Mouse (Mus musculus): ENCODE measurements around the gene Tusc2.

Tusc2 gene

DNA sequence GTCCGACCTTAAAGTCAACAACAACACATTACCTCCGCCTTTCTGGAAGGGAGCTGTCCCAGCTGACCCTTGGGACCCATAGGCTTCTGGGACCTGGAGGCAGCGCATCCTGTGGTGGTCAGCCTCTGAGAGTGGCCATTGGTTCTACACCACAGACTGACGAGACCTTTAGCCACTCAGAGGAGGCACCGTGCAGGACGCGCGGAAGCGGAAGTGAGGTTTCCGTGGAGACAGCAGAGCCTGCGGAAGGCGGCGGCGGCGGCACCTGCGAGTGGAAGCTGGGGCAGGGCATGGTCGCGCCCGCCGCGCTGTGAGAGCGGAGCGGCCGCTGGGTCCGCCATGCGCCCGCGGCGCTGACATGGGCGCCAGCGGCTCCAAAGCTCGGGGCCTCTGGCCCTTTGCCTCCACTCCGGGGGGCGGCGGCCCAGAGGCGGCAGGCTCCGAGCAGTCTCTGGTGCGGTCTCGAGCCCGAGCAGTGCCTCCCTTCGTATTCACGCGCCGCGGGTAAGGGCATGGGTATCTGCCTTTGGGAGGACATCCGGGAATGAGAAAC, at the start of gene Tusc2:
Tusc2 (plus strand) TSS at position 227 of the 553 bp plus-strand sequence.
- in situ Hi-C loops (cut with MseI, MboI): no loop called here

DNA sequence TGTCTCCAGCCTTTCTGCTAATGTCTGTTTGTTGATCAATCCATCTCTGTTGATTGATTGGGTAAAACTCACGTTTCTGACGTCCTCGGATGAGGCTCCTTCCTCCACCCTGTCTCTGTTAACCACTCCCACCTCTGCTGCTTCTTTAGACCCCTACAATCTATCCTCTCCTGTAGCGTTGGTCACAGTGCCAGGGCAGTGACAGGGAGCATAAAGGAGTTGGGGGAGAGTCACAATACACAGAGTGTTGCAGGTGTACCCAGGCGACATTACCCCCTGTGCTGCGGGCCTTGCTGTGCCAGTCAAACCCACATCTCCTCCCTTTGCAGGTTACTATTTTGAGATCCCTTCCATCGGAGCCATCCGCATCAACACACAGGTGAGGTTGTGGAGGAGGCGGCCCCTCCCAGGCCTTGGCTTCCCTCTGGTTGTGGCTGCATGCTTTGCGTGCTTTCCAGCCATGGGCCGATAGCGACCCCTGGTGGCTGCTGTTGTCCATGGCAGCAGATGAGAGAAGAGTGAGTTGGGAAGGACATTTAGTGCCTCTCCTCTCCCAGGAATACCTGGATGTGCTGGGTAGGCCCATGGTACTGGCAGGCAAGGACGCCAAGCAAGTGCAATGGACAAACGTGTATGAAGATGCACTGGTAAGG, 48.6 kb upstream of the Tusc2 start:
- in situ Hi-C loops (cut with MseI, MboI): loop anchor here (5.0 kb wide), 2 partner anchors 147 to 157 kb away; no protein-coding TSS in a partner anchor

DNA sequence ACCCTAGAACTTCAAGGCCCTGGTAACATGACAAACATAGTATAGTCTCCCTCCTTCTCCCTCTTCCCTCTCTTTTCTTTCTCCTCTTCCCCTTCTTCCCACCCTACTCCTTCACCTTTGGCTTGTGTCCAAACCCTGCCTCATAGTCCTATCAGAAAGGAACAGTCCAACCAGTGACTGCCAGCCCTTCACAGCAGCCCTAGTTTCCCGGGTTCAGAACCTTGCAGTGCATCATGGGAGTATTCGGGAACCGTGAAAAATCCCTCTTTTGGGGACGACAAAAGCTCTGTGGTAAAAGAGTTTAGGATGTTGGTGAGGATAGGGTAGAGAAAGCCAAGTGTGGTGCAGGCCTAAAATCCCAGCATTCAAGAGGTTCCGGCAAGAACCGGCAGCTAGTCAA, 42.7 kb upstream of the Tusc2 start:
- in situ Hi-C loops (cut with MseI, MboI): no loop called here

DNA sequence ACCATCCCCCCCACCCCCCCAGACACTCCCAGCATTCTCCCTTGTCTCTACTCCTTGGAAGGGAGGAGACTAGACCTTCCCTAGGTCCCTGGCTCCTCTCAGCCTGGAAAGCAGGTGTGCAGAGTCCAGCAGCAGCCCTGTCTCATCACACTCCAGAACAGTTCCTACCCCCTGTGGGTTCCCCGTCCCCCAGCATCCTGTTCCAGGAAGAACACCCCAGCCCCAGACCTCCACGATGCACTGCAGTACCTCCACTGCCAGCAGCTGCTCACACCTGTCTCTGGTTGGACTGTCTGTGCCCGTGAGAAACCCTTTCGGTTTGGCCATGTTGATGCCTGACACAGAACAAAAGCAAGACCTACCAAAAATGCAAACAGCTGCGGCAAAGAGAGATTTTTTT, 41.9 kb upstream of the Tusc2 start:
- in situ Hi-C loops (cut with MseI, MboI): no loop called here

DNA sequence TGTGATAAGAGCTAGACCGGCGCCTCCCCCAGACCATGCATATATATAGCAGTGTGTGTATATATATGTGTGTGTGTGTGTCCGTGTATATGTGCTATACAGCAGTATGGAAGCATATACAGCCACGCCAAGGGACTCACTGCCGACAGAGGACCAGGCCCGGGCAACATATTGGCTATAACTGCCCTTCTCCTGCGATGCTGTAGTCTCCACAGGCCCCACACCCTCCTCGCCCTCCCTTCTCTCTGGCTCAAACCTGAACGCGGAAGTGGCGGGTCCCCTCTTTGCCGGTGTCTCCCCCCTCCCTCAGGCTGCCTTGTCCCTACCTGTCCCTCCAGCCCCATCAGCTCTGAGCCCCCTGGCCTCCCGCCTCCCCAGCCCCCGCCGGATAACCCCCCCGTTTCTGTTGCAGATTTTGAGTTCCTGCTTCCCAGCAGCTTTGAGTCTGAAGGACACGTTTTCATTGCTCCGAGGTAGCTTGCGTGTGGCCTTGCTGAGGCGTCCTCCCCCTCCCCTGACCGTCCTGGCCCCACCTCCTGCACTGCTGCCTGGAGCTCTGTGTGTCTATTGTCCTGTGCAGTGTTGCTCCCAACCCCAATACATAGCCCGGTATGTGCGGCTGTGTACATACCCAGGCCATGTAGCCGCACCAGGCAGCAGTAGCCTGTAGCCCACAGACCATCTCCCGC, 41.2 kb upstream of the Tusc2 start:
- in situ Hi-C loops (cut with MseI, MboI): no loop called here

DNA sequence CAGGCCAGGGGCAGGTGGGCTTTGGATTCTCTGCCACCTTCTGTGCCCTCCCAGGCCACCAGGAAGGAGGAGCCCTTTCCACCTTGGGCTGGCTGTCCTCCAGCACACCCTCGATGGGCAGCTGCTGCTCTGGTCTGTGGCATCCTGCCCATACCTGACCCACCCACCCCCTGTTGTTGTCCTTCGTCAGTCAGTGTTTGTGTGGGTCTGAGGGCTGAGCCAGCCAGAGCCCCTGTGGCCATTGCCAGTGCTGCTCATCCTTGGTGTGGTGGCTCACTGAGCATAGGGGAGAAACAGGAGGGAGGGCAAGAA, 40.7 kb upstream of the Tusc2 start:
- in situ Hi-C loops (cut with MseI, MboI): no loop called here

DNA sequence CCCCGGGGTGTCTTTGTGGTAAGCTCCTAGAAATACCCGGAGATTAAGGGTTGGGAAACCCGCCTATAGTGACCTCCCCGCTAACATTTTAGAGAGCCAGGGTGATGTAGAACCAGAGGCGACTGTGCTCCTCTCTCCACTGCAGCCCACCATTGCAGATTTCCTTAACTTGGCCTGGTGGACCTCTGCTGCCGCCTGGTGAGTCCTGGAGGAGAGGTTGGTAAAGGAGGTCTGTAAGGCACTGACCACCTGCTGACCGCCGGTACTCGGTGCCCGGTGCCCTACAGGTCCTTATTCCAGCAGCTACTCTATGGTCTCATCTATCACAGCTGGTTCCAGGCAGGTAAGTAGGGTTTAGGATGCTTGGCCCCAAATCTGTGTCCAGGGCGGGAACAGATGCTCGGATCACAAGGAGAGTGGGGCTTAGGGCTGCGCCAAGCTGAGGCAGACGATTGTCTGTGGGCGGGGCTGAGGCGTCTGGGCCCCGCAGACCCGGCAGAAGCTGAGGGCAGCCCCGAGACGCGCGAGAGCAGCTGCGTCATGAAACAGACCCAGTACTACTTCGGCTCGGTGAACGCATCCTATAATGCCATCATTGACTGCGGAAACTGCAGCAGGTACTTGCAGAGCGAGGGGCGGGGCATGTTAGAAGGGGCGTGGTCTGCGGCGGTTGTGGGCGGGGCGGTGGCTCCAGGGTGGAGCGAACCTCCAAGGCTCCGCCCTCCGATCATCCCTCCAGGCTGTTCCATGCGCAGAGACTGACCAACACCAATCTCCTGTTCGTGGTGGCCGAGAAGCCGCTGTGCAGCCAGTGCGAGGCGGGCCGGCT, 36.6 kb upstream of the Tusc2 start:
- in situ Hi-C loops (cut with MseI, MboI): no loop called here

DNA sequence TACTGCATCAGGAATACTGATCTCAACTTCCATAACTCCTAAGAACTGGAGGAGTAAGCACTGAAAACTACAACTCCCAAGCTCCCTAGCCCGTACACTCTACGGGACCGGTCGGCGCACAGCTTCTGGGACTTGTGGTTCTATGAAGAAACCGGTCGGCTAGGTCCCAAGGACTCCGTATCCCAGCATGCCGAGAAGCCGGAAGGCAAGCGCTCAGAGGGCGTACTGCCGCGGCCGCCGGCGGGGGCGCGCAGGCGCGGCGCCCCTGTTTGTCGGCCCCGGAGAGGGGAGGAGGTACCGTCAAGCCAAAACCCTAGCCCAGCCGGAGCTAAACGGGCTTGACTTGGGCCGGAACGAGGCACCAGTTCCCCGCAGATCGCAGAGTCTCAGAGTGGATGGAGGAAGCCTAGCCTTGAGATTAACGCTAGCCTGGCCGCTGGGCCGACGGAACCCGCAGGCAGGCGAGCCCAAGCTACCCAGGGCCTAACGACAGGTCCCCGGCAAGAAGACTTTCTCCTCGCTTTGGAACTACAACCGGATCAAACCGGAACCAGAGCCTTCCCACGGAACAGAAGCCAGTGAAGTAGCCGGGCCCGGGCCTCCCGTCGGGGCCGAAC, 29.2 kb upstream of the Tusc2 start, which contains the start of gene Tmem115:
Tmem115 (plus strand) TSS at position 155 of the 617 bp plus-strand sequence.
- in situ Hi-C loops (cut with MseI, MboI): no loop called here

DNA sequence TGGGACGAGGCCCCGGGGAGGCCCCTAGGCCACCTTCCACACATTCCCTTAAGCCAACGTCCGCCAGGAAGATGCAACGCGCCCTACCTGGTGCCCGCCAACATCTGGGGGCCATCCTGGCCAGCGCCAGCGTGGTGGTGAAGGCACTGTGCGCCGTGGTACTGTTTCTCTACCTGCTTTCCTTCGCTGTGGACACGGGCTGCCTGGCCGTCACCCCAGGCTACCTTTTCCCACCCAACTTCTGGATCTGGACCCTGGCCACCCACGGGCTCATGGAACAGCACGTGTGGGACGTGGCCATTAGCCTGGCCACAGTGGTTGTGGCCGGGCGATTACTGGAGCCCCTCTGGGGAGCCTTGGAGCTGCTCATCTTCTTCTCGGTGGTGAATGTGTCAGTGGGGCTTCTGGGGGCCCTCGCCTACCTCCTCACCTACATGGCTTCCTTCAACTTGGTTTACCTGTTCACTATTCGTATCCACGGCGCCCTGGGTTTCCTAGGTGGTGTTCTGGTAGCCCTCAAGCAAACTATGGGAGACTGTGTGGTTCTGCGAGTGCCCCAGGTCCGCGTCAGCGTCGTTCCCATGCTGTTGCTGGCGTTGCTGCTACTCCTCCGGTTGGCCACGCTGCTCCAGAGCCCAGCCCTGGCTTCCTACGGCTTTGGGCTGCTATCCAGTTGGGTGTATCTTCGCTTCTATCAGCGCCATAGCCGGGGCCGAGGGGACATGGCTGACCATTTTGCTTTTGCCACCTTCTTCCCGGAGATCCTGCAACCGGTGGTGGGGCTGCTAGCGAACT, 28.4 kb upstream of the Tusc2 start:
- in situ Hi-C loops (cut with MseI, MboI): no loop called here

DNA sequence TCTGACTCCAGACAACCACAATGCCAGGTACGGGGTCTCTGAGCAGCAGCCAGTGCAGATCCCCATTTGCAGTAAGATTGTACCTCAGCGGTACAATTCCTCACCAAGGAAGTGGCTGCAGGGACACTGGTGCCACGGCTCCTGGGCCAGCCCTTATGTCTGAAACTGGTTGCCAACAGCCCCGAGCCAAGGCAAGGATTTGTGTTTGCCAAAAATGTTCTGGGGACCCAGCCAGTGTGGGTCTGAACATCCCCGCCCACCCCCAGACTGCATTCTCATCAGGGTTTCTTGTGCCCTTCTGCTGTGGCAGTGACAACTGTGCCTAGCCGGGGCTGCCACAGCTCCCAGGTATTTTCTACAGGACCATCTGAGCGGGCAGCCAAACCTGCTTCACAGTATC, 24.8 kb upstream of the Tusc2 start:
- in situ Hi-C loops (cut with MseI, MboI): no loop called here

DNA sequence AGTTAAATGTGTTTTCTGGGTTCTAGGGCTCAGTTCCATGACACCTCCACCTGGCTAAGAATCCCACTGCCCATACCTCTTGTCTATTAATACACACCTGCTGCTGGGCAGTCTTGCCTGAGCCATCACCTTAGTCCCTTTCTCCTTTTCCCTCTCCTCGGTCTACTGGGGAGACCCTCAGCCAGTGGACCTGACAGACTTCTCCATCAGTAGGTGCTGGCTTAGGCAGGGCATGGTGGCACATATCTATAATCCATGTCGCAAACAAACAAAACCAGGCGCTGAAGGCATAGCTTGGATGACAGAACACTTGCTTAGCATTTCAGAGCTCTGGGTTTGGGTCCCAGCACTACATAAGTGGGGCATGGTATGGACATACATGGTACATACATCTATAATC, 24.3 kb upstream of the Tusc2 start:
- in situ Hi-C loops (cut with MseI, MboI): no loop called here

DNA sequence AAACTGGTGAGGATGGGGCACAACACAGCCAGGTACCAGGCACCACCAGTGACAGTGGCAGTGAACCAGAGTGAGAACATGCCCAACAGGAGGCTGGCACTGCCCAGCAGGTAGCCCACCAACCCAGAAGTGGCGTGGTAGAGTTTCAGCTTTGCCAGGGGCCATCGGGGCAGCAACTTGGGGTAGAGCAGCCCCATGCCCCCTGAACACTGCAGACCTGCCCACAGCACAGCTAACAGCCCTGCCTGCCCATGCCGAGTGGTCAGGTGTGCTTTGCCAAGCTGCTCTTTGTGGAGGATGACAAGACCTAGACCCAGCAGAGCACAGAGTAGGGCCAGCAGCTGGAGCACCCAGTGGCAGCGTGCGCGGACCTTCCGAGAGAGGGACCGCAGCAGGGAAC, 23.1 kb upstream of the Tusc2 start:
- in situ Hi-C loops (cut with MseI, MboI): no loop called here

DNA sequence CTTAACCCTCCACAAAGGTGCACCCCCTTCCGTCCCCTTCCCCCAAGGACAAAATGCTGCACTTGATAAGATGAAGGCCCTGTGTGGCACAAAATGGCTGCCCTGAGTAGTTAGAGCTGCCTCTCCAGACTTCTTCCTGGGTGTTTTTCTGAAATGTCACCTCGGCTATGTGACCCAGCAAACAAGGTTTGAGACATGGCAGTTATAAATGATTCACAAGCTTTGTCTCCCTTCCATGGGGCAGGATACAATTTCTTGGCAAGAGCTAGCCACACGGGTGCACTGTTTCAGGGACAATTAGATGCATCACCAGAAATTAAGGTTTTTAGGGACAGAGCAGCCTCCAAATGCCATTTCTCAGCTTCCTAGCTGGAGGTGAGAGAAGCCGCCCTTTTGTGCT, 22.6 kb upstream of the Tusc2 start:
- in situ Hi-C loops (cut with MseI, MboI): no loop called here

DNA sequence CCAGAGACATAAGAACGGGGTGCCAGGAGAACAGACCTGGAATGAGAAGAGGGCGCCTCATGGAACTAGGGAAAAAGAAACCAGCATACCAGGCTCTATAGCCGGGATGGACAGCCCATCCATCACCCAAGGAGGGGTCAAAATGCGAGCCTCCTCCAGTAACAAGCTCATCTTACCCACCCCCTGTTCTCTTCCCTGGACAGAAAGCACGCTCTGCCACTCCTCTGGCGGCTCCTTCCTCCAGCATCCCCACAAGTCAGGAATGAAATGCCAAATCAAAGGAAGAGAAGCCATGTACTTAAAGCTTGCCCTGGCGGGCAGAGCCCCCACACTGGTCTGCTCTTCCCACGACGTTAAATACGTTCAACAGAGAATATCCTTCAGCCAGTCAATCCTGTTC, 22.1 kb upstream of the Tusc2 start:
- in situ Hi-C loops (cut with MseI, MboI): no loop called here

DNA sequence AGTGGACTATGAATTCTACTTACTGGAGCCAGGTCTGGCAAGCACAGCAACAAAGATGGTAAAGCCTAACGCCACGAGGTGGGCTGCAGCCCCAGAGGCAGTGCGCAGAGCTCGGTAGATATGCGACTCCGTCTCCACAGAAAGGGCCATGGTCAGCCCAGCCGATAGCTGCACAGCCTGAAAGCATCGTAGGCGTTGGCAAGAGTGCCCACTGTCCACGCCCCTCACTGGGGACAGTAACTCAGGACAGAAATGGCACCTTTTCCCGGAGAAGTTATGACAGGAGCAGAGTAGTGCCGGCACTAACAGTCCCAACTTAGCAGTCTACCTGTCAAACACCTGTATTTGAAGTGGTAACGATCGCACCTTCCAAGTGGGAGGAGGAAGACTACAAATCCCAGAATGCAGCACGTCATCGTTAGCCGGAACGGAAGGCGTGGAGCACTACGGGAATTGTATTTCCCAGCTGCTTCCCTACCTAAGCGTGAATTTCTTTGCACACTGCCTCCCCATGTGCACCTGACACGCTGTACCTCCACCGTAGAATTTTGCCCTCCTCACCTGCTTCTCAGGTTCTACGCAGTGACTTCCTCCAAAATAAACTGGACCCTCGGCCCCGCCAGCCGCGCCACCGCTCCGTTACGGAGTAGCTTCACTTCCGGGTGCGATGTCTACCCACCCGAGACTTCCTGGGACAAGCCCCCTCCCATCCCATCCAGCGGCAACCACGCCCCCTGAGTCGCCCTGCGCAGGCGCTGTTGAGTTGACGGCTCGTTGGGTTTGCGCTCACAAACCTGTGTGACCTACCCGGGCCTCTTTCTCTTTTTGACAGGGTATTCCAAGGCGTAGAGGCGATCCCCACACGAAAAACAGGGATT, 21.3 kb upstream of the Tusc2 start, which contains the start of the genes Cyb561d2 and Nprl2:
Cyb561d2 (minus strand) TSS at position 720 of the 878 bp plus-strand sequence.
Nprl2 (plus strand) TSS at position 753 of the 878 bp plus-strand sequence.
- in situ Hi-C loops (cut with MseI, MboI): no loop called here

DNA sequence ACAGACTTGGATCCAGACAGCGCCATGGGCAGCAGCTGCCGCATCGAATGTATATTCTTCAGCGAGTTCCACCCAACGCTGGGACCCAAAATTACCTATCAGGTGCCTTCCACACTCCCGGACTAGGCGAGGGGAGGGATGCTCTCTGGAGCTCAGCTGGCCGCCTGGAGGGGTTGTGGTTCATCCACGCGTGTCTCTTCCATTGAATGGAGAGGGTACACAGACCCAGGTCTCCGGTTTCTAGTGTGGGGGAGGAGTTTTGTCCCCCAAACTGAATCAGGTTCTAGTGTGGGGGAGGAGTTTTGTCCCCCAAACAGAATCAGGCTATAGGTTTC, 20.7 kb upstream of the Tusc2 start:
- in situ Hi-C loops (cut with MseI, MboI): no loop called here

DNA sequence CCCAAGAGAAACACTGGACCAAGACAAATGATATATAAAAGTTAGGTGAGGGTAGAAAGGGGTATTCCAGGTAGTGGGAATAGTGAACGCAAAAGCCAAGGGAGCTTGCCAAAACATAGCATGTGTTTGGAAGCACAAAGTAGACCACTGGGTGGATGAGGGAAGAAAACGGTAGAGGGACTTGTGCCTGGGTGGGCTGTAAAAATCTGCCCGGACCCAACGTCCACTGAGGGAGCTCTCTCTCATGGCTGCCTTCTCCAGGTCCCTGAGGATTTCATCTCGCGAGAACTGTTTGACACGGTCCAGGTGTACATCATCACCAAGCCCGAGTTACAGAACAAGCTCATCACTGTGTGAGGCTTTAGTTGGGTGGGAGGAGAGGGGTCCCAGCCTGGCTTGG, 20.3 kb upstream of the Tusc2 start:
- in situ Hi-C loops (cut with MseI, MboI): no loop called here

DNA sequence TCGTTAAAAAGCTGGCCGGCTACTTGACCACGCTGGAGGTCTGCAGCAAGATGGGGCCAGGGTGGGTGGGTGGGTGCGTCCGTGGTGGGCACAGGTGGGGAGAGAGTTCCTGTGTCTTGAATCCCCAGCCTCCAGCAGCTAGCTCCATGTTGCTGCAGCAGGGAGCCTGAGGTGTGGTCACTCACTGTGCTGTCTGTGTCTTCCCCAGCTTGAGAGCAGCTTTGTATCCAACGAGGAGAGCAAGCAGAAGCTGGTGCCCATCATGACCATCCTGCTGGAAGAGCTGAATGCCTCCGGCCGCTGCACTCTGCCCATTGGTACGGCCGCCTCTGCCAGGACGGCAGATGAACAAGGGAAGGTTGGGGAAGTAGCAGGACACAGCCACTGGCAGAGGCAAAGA, 19.8 kb upstream of the Tusc2 start:
- in situ Hi-C loops (cut with MseI, MboI): no loop called here

DNA sequence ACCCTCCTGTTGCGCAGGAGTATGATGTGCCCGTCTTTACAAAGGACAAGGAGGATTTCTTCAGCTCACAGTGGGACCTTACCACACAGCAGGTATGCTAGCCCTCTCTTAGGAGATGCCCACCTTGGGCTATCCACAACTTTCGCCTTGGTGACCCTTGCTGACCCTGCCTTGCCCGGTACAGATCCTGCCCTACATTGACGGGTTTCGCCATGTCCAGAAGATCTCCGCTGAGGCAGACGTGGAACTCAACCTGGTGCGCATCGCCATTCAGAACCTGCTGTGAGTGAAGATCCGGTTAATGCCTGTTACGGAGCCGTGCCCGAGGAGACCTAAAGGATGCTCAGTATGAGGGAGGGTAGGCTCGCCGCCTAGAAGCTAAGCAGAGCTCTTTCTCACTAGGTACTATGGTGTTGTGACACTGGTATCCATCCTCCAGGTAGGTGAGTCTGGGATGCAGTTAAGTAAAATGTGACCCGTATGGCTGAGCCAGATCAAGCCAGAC, 18.8 kb upstream of the Tusc2 start:
- in situ Hi-C loops (cut with MseI, MboI): no loop called here

DNA sequence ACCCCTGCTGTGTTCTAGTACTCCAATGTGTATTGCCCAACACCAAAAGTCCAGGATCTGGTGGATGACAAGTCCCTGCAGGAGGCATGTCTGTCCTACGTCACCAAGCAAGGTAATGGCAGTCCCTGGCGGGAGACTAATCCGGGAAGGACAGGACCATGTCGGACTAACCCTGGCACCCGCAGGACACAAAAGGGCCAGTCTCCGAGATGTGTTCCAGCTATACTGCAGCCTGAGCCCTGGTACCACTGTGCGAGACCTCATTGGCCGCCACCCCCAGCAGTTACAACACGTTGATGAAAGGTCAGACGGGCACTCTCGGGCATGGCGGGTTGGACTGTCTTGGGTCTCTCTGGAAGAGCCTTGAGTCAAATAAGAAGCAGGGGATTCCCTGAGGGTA, 18.3 kb upstream of the Tusc2 start:
- in situ Hi-C loops (cut with MseI, MboI): no loop called here

All from mouse trophoblast stem cell (cell line).